Mouse (Mus musculus) 3T3-L1 (cell line): ENCODE results near the gene Ccdc12.
"Not testable (repeated sequence)": the region's sequence is repeated elsewhere in the genome, so short reads cannot be mapped to it uniquely, and the experiment has no call there.

Experiments
- DNase-seq: peaks from one replicate; pipeline ENCODE4 v3.0.0-alpha.2; 2015; ENCODE audit warnings: low read depth, low spot score

Ccdc12 gene

DNA sequence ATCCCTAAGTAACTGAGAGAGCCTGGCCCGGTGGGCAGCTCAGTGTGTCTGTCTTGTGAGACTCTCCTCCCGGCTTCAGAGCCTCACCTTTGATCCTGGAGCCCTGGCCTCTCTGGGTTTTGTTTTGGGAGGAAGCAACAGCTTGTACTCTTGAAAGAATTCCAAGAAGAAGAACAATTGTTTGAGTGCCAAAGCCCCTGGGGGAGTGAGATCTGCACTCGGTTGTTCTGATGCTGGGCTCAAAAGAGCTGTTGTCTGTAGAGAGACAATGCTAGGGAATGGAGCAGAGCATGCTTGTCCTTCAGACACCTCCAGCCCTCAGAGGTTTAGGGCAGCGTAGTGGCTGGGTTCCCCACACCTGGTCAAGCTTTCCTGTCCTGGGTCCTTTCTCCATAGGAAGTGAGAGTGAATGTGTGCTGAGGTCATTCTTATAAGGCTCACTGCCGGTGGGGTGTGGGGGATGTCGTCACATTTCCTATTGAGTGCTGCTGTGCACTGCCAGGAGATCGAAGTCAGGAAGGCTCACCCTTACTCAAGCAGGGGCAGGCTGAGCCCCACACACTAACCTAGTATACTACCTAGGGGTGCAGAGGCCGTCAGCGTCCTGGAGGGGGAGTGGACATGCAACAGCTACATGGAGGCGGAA, 16.9 kb downstream of the Ccdc12 start:
- no peak for DNase-seq

DNA sequence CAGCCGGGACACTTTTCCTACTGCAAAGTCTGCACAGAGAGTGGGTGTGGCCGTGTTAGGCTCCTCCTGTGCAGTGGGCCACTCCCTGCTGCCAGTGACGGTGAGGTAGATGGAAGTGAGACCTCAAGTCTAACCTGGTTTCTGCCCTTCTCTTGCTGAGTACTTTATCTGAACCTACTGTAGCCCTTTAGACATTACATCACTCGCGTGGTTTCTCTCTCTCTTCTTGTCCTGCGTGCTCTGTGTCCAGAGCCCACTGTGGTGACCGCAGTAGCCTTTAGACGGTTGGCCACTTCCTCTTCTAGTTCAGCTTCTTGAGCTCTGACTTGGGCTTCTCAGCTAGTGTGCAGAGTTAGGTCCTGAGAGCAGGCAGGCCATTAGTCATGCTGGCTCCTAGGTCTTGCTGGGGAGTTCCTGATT, 20.2 kb downstream of the Ccdc12 start:
- no peak for DNase-seq

GRCm38 (mm10) chr9:110678886-110679285, 22.6 kb downstream of the Ccdc12 start:
- no peak for DNase-seq

GRCm38 (mm10) chr9:110680736-110681507, 24.6 kb downstream of the Ccdc12 start:
- DNase-seq = peak; percentile 78

GRCm38 (mm10) chr9:110681817-110682216, 25.5 kb downstream of the Ccdc12 start:
- no peak for DNase-seq

GRCm38 (mm10) chr9:110682255-110682654, 26.0 kb downstream of the Ccdc12 start:
- DNase-seq = no peak

GRCm38 (mm10) chr9:110682697-110683096, 26.4 kb downstream of the Ccdc12 start:
- not testable (repeated sequence) for DNase-seq

DNA sequence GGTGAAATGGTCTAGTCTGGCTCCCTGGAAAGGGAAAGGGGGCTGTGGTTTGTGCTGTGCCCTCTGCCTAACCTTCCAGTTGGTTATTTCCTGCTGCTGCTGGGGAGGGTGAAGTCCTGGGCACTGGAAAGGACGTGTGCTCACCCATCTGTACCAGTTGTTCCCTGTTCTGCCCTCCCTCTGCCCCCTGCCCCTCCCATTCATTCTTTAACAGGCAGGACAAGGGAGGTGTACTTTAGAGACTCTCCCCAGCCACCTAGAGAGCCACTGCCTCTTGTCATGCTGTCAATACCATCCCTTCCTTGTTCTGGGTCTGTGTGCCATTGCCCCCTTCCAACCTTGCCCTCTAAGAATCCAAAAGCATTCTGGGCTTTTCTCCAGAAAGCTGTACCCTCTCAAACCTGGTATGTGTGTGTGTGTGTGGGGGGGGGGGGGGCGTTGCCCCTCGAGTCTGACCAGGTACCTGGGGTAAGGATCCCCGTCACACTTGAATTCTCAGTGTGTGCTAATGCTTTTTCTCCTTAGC, 27.3 kb downstream of the Ccdc12 start:
- DNase-seq = peak; percentile 24

- DNase-seq = peak; percentile 88
Observed at GRCm38 (mm10) chr9:110684100-110684831, 28.0 kb downstream of the Ccdc12 start.

GRCm38 (mm10) chr9:110685187-110685586, 28.9 kb downstream of the Ccdc12 start:
- peak; percentile 43 for DNase-seq

- DNase-seq = peak; percentile 47
Observed at GRCm38 (mm10) chr9:110685591-110685990, 29.3 kb downstream of the Ccdc12 start.

DNA sequence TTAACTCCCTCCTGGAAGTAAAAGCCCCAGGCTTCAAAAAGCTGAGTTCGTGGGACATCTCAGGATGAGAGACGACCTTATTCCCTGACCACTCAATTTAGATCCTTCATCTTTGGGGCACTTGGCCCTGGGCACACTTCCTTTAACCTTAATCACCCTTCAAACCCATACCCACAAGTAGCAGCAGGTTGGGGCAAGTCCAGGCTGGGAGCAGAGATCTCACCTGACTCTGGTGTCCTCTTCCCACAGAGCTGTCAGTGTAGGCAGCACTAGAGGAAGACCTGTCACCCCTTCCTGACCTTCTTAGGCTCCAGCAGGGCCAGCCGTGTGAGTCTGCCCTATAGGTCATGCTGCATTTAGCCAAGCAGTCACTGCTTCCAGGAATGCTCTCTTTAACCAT, 30.2 kb downstream of the Ccdc12 start:
- no peak for DNase-seq

- no peak for DNase-seq
Observed at GRCm38 (mm10) chr9:110687061-110687460, 30.8 kb downstream of the Ccdc12 start.

GRCm38 (mm10) chr9:110687846-110688245, 31.5 kb downstream of the Ccdc12 start:
- no peak for DNase-seq

- DNase-seq = no peak
Observed at GRCm38 (mm10) chr9:110689261-110689779, 33.0 kb downstream of the Ccdc12 start.

GRCm38 (mm10) chr9:110695165-110695755, 39.0 kb downstream of the Ccdc12 start:
- DNase-seq = no peak

DNA sequence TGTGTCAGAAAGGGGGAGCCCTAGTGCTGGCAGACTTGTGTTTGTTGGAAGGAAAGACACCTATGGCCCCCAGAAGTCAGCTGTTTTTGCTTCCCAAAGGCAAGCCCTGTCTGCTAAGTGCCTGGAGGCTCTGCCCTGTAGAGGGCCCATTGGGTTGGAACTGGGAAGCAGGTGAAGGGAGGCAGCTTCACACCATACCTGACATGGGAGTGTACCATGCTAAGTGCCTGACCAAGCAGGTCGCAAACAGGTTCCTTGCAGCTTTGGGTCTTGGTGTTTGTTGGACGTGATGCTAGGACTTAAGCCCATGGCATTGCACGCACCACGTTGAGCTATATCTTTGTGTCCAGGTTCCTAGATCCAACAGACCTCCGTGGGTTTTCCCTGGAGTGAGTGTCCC, 40.1 kb downstream of the Ccdc12 start:
- no peak for DNase-seq

DNA sequence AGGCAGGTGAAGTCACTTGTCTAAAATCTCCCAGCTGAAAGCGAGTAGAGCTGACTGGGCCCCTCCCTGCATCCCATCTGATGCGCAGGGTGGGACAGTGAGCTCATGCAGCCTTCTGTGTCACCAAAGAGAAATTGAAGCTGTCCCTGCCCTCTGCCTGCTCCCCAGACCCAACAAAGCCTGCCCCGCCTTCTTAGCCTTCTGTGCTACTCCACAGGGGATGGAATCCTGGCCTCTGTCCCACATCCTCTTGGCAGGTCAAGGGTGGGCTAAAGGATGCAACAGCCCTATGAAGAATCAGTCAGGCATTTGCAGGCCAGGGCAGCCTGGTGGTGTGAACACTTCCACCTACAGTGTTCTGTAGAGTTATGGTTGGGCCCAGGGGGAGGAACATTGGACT, 41.2 kb downstream of the Ccdc12 start:
- peak; percentile 63 for DNase-seq

GRCm38 (mm10) chr9:110699574-110699973, 43.3 kb downstream of the Ccdc12 start:
- DNase-seq = no peak

- no peak for DNase-seq
Observed at GRCm38 (mm10) chr9:110701114-110702032, 45.1 kb downstream of the Ccdc12 start.
